Mouse (Mus musculus): Measurements from ENCODE around the gene Gapdhs. TPM values are rescaled to one million over a fixed set of nuclear protein-coding genes. Genes with fewer than 3 reads are reported as not detected.
"Not testable (repeated sequence)": the region's sequence is repeated elsewhere in the genome, so short reads cannot be mapped to it uniquely, and the experiment has no call there.

Gene Gapdhs
- total and polyA plus RNA-seq, 3 experiments: 0.49 TPM; not detected in 2

GRCm38 (mm10) chr7:30730064-30730722, 13.3 kb downstream of the Gapdhs start:
- Histone ChIP-seq H3K27ac (ENCODE audit: control insufficient read depth, low read depth, low read length) (peak overlapping the region; percentile 86), H3K4me1 (ENCODE audit: control insufficient read depth in 1 of 2, insufficient read depth in 2 of 2, low read length in 2 of 2) (peaks cover 3 to 11% of the 10 kb centered on the region in 2 experiments; a peak in 3 of 4 replicates), H3K9ac (ENCODE audit: control insufficient read depth, low read depth, low read length, poor library complexity, severe bottlenecking) (peak overlapping the region; percentile 71), H3K4me3 (ENCODE audit: control insufficient read depth in 1 of 2, insufficient read depth in 1 of 2, low read depth in 2 of 2, low read length in 2 of 2) (peak overlapping the region; percentile 75 to 83), H3K79me2 (ENCODE audit: control insufficient read depth, insufficient read depth, low read length, poor library complexity) (peaks cover 14% of the 10 kb centered on the region)
- not testable (repeated sequence) for H3K36me3 ChIP-seq (ENCODE audit: control insufficient read depth in 1 of 2, insufficient read depth in 2 of 2, low read length in 2 of 2); H3K9me3 ChIP-seq (replicated peaks; ENCODE audit: insufficient read depth, low read length); H3K27me3 ChIP-seq (ENCODE audit: control insufficient read depth in 1 of 2, insufficient read depth in 2 of 2, low read length in 2 of 2)
- TF ChIP-seq MAZ (IDR thresholded peaks at IDR 0.05; ENCODE audit: low read depth, low read length) (peak; percentile 13; the same call in 1 of the 2 replicates), UBTF (IDR thresholded peaks at IDR 0.05; ENCODE audit: borderline replicate concordance, insufficient read depth, low read depth, low read length) (0 out of 2 replicates have a peak, but pooled peaks have one; percentile 14)
- peak; percentile 51 for DNase-seq (ENCODE audit: low read depth, low spot score)

- Histone ChIP-seq H3K9ac (ENCODE audit: control insufficient read depth, low read depth, low read length, poor library complexity, severe bottlenecking) (peak within 1 kb of the TSS; percentile 80), H3K36me3 (ENCODE audit: control insufficient read depth in 1 of 2, insufficient read depth in 2 of 2, low read length in 2 of 2) (peaks cover 0 to 4% of the 10 kb centered on the region in 2 experiments; a peak in 2 of 4 replicates), H3K9me3 (replicated peaks; ENCODE audit: insufficient read depth, low read length) (no peaks in the 10 kb centered on the region), H3K27me3 (ENCODE audit: control insufficient read depth in 1 of 2, insufficient read depth in 2 of 2, low read length in 2 of 2) (no peaks in the 10 kb centered on the region), H3K4me1 (ENCODE audit: control insufficient read depth in 1 of 2, insufficient read depth in 2 of 2, low read length in 2 of 2) (peaks cover 3 to 11% of the 10 kb centered on the region in 2 experiments; a peak in 3 of 4 replicates), H3K79me2 (ENCODE audit: control insufficient read depth, insufficient read depth, low read length, poor library complexity) (peaks cover 14% of the 10 kb centered on the region), H3K27ac (ENCODE audit: control insufficient read depth, low read depth, low read length) (peak within 1 kb of the TSS; percentile 86), H3K4me3 (ENCODE audit: control insufficient read depth in 1 of 2, insufficient read depth in 1 of 2, low read depth in 2 of 2, low read length in 2 of 2) (peak within 1 kb of the TSS; percentile 75 to 83)
- DNase-seq (ENCODE audit: low read depth, low spot score): peak; percentile 100
- TF ChIP-seq BHLHE40 (IDR thresholded peaks at IDR 0.05; ENCODE audit: borderline replicate concordance, low read depth, low read length) (peak; percentile 8; the same call in 1 of the 2 replicates), POLR2A (IDR thresholded peaks at IDR 0.05; ENCODE audit: control insufficient read depth in 1 of 2, insufficient read depth in 1 of 2, low read depth in 1 of 2, low read length in 2 of 2, poor library complexity in 1 of 2) (peak; percentile 26 to 82; a peak in 2 of 4 replicates), MAZ (IDR thresholded peaks at IDR 0.05; ENCODE audit: low read depth, low read length) (0 out of 2 replicates have a peak, but pooled peaks have one; percentile 8), MAX (IDR thresholded peaks at IDR 0.05; ENCODE audit: low read length) (peak; percentile 75), TAL1 (IDR thresholded peaks at IDR 0.05; ENCODE audit: low read length) (no peak), RCOR1 (IDR thresholded peaks at IDR 0.05; ENCODE audit: low read depth, low read length) (no peak), GABPA (IDR thresholded peaks at IDR 0.05; ENCODE audit: low read depth, low read length) (no peak), USF2 (IDR thresholded peaks at IDR 0.05; ENCODE audit: borderline replicate concordance in 1 of 2, insufficient read depth in 1 of 2, low read depth in 1 of 2, low read length in 2 of 2) (no peak), MXI1 (IDR thresholded peaks at IDR 0.05; ENCODE audit: low read depth, low read length) (peak; percentile 94), CHD2 (IDR thresholded peaks at IDR 0.05; ENCODE audit: low read length) (no peak), POLR2AphosphoS2 (IDR thresholded peaks at IDR 0.05; ENCODE audit: low read length) (peak; percentile 33), SIN3A (IDR thresholded peaks at IDR 0.05; ENCODE audit: low read length) (peak; percentile 94), HCFC1 (IDR thresholded peaks at IDR 0.05; ENCODE audit: low read depth, low read length) (peak; percentile 99), CTCF (IDR thresholded peaks at IDR 0.05 in 2 of 3, conservative IDR thresholded peaks at IDR 0.05 in 1 of 3; ENCODE audit: control insufficient read depth in 1 of 3, insufficient read depth in 1 of 3, low read depth in 2 of 3, low read length in 3 of 3, poor library complexity in 1 of 3, severe bottlenecking in 1 of 3) (peak in 2 of 3 experiments; percentile 42 to 51; a peak in 5 of 6 replicates), EP300 (IDR thresholded peaks at IDR 0.05; ENCODE audit: low read depth in 1 of 2, low read length in 2 of 2) (peak in 1 of 2 experiments; percentile 28; a peak in 1 of 4 replicates), MYB (IDR thresholded peaks at IDR 0.05; ENCODE audit: low read depth, low read length) (no peak), SMC3 (IDR thresholded peaks at IDR 0.05; ENCODE audit: low read depth, low read length) (peak; percentile 28), ZMIZ1 (IDR thresholded peaks at IDR 0.05; ENCODE audit: low read depth, low read length) (peak; percentile 50; the same call in 1 of the 2 replicates), RAD21 (IDR thresholded peaks at IDR 0.05; ENCODE audit: low read depth, low read length) (no peak), USF1 (IDR thresholded peaks at IDR 0.05; ENCODE audit: low read depth, low read length) (peak; percentile 55), TCF12 (IDR thresholded peaks at IDR 0.05; ENCODE audit: low read depth, low read length) (peak; percentile 36; the same call in 1 of the 2 replicates), MYC (IDR thresholded peaks at IDR 0.05; ENCODE audit: low read depth, low read length) (peak; percentile 81), NELFE (IDR thresholded peaks at IDR 0.05; ENCODE audit: low read depth, low read length) (peak; percentile 67), TBP (IDR thresholded peaks at IDR 0.05; ENCODE audit: low read depth, low read length) (peak; percentile 67; the same call in 1 of the 2 replicates), E2F4 (IDR thresholded peaks at IDR 0.05; ENCODE audit: borderline replicate concordance, low read depth, low read length) (no peak), JUND (IDR thresholded peaks at IDR 0.05; ENCODE audit: low read depth, low read length) (no peak), KAT2A (conservative IDR thresholded peaks at IDR 0.05; ENCODE audit: low read depth, low read length) (peak; percentile 89), UBTF (IDR thresholded peaks at IDR 0.05; ENCODE audit: borderline replicate concordance, insufficient read depth, low read depth, low read length) (0 out of 2 replicates have a peak, but pooled peaks have one; percentile 1)
Measured at GRCm38 (mm10) chr7:30729396-30730063, 14.0 kb downstream of the Gapdhs start, which contains the start of gene Tmem147. Gene Tmem147 (minus strand): TSS chr7:30729540.

Measured in MEL (cell line).